Mouse (Mus musculus): ENCODE measurements around the gene Sbf2.

Gene Sbf2

GRCm38 (mm10) chr7:110309246-110309645, 305.5 kb downstream of the Sbf2 start:
- DNase-seq (ENCODE audit: low spot score in 2 of 2): no peak

GRCm38 (mm10) chr7:110307741-110308140, 307.0 kb downstream of the Sbf2 start:
- DNase-seq (ENCODE audit: low spot score in 2 of 2): no peak

GRCm38 (mm10) chr7:110306281-110306680, 308.4 kb downstream of the Sbf2 start:
- no peak for DNase-seq (ENCODE audit: low spot score in 2 of 2)

GRCm38 (mm10) chr7:110305486-110305885, 309.2 kb downstream of the Sbf2 start:
- no peak for DNase-seq (ENCODE audit: low spot score in 2 of 2)

GRCm38 (mm10) chr7:110302886-110303285, 311.8 kb downstream of the Sbf2 start:
- no peak for DNase-seq (ENCODE audit: low spot score in 2 of 2)

- DNase-seq (ENCODE audit: low spot score in 2 of 2): no peak
Observed at GRCm38 (mm10) chr7:110298739-110299410, 315.8 kb downstream of the Sbf2 start.

GRCm38 (mm10) chr7:110298090-110298489, 316.6 kb downstream of the Sbf2 start:
- DNase-seq (ENCODE audit: low spot score in 2 of 2): no peak

GRCm38 (mm10) chr7:110297611-110298010, 317.1 kb downstream of the Sbf2 start:
- DNase-seq (ENCODE audit: low spot score in 2 of 2): no peak

GRCm38 (mm10) chr7:110296889-110297603, 317.7 kb downstream of the Sbf2 start:
- peak in 1 of 2 experiments; percentile 28 for DNase-seq (ENCODE audit: low spot score in 2 of 2)

GRCm38 (mm10) chr7:110289647-110290046, 325.1 kb downstream of the Sbf2 start:
- DNase-seq (ENCODE audit: low spot score in 2 of 2): no peak

GRCm38 (mm10) chr7:110288731-110289191, 326.0 kb downstream of the Sbf2 start:
- no peak for DNase-seq (ENCODE audit: low spot score in 2 of 2)

GRCm38 (mm10) chr7:110288191-110288604, 326.5 kb downstream of the Sbf2 start:
- DNase-seq (ENCODE audit: low spot score in 2 of 2): no peak

GRCm38 (mm10) chr7:110287476-110288071, 327.1 kb downstream of the Sbf2 start:
- no peak for DNase-seq (ENCODE audit: low spot score in 2 of 2)

- DNase-seq (ENCODE audit: low spot score in 2 of 2): peak; percentile 57 to 79
Observed at GRCm38 (mm10) chr7:110286838-110287475, 327.8 kb downstream of the Sbf2 start.

GRCm38 (mm10) chr7:110286198-110286732, 328.5 kb downstream of the Sbf2 start:
- peak in 1 of 2 experiments; percentile 56 for DNase-seq (ENCODE audit: low spot score in 2 of 2)

GRCm38 (mm10) chr7:110285849-110286151, 328.9 kb downstream of the Sbf2 start:
- no peak for DNase-seq (ENCODE audit: low spot score in 2 of 2)

- no peak for DNase-seq (ENCODE audit: low spot score in 2 of 2)
Observed at GRCm38 (mm10) chr7:110285076-110285848, 329.5 kb downstream of the Sbf2 start.

- no peak for DNase-seq (ENCODE audit: low spot score in 2 of 2)
Observed at GRCm38 (mm10) chr7:110283484-110284275, 331.0 kb downstream of the Sbf2 start.

- DNase-seq (ENCODE audit: low spot score in 2 of 2): no peak
Observed at GRCm38 (mm10) chr7:110282797-110283196, 331.9 kb downstream of the Sbf2 start.

- DNase-seq (ENCODE audit: low spot score in 2 of 2): no peak
Observed at GRCm38 (mm10) chr7:110281435-110282256, 333.1 kb downstream of the Sbf2 start.
